Mouse (Mus musculus) olfactory bulb, adult 2 months (tissue): ENCODE results near the gene Armc2. TPM values are rescaled to one million over a fixed set of nuclear protein-coding genes. Genes with fewer than 3 reads are reported as not detected.
"Not testable (repeated sequence)": the region's sequence is repeated elsewhere in the genome, so short reads cannot be mapped to it uniquely, and the experiment has no call there.

Experiments used
- H3K27ac ChIP-seq: fragments of 200-500 bp; 2 replicates; pipeline ENCODE4 v1.5.1; 2012; ENCODE audit warnings: low read depth, low read length; ENCODE audit not compliant: insufficient read depth
- H3K4me1 ChIP-seq: fragments of 200-500 bp; 2 replicates; pipeline ENCODE4 v1.6.1; 2012; ENCODE audit warnings: low read length; ENCODE audit not compliant: control insufficient read depth, insufficient read depth
- H3K4me3 ChIP-seq: fragments of 200-500 bp; 2 replicates; pipeline ENCODE4 v1.5.1; 2012; ENCODE audit warnings: mild to moderate bottlenecking, low read depth, low read length, moderate library complexity; ENCODE audit not compliant: insufficient read depth
- CTCF ChIP-seq: fragments of 200-500 bp; IDR thresholded peaks from 2 replicates; pipeline ENCODE4 v1.5.1; 2012; ENCODE audit warnings: low read depth, mild to moderate bottlenecking, low read length, moderate library complexity; ENCODE audit not compliant: insufficient read depth
- POLR2A ChIP-seq: fragments of 200-500 bp; IDR thresholded peaks from 2 replicates; pipeline ENCODE4 v1.6.1; 2012; ENCODE audit warnings: mild to moderate bottlenecking, low read depth, low read length, moderate library complexity; ENCODE audit not compliant: insufficient read depth
- WGBS: fragments of 180-500 bp; shearing (Covaris S2); methylation state at CpG from one replicate; pipeline ENCODE4 v1.1.7; 2018; 5-methylcytosine and 5-hydroxymethylcytosine counted together
- polyA plus RNA-seq: library from polyadenylated mRNA; stranded (reverse); fragments of >200 nt; gene quantifications from 2 replicates; pipeline ENCODE4 v1.2.4, GENCODE M21; 2012; ENCODE audit warnings: low replicate concordance; ENCODE audit not compliant: missing spikeins, insufficient read depth, insufficient read length

The Armc2 gene
- polyA plus RNA-seq, 1 experiment, result not detected

DNA sequence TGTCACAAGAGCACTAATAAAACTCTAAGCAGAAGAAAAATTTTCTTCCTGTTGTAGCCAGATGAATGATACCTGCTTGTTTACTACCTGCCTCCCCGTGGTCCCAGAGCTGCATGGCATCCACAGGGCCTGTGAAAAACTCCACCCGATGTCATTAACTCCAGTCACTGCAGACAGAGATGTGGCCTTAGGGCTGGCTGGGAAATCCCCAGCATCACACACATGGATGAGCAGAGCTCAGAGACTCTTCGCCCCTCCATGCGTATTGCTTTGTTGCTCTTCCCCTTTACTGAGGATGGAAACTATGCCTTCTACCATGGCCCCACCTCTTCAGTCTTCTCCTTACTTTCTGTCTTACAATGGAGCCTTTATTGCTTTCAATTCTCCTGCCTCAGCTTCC is 55.5 kb downstream of the Armc2 start:
- H3K4me1 ChIP-seq, result no peaks in the 10 kb centered on the region
- H3K27ac ChIP-seq, result no peak overlapping the region
- no peak overlapping the region for H3K4me3 ChIP-seq
- no peak for TF ChIP-seq POLR2A
- no peak for TF ChIP-seq CTCF
- WGBS, result 74% methylated on average over 4 of the region's 4 CpGs

DNA sequence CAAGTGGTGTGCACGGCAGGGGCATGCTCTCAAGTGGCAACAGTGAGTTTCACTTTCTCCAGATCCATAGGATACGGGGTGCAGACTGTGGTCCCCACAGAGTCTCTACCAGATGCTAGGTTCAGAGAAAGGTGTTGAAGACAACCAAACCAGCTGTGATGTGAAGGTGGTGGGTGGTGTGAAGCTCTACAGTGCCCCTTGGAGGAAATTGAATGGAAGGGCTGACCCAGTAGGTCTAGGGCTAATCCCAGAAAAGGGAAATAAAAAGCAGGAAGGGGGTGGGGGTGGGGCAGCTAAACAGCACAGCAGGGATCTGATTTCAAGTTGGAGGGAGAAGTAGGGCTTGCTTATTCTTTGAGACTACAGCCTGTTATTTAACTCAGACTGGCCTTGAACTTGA is 58.4 kb downstream of the Armc2 start:
- Histone ChIP-seq H3K27ac (no peak overlapping the region), H3K4me1 (no peaks in the 10 kb centered on the region), H3K4me3 (no peak overlapping the region)
- whole genome bisulfite sequencing, result 79% methylated on average over 2 of the region's 2 CpGs
- no peak for TF ChIP-seq CTCF
- no peak for TF ChIP-seq POLR2A

DNA sequence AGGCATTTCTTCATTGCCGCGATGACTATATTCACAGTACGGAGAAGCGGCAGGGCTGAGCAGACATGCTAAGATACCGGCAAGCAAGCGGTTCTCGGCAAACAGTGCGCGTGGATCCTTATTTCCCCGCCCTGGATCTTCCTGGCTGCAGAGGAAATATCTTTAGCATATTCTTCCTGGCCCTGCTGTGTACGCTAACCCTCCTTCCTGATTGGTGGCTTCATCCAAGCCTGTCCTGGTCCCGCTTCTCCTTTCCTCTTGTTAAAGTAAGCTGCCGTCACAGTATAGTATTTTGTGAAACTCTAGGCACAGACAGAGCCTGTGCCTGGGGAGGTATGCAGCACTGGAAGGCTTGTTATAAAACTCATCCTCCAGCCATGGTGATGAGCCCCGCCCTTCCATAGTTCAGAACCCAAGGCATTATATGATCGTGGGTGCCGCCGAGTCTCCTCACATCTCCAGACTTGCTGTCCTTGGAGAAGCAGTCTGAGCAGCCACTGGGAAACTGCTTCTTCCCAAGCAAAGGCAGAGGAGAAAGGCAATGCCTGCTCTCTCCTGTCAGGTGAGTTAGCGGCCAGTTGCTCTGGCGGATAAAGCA is 59.5 kb downstream of the Armc2 start:
- TF ChIP-seq POLR2A, result no peak
- TF ChIP-seq CTCF, result no peak
- 94% methylated on average over 19 of the region's 19 CpGs for WGBS
- Histone ChIP-seq H3K27ac (no peak overlapping the region), H3K4me3 (no peak overlapping the region), H3K4me1 (no peaks in the 10 kb centered on the region)

DNA sequence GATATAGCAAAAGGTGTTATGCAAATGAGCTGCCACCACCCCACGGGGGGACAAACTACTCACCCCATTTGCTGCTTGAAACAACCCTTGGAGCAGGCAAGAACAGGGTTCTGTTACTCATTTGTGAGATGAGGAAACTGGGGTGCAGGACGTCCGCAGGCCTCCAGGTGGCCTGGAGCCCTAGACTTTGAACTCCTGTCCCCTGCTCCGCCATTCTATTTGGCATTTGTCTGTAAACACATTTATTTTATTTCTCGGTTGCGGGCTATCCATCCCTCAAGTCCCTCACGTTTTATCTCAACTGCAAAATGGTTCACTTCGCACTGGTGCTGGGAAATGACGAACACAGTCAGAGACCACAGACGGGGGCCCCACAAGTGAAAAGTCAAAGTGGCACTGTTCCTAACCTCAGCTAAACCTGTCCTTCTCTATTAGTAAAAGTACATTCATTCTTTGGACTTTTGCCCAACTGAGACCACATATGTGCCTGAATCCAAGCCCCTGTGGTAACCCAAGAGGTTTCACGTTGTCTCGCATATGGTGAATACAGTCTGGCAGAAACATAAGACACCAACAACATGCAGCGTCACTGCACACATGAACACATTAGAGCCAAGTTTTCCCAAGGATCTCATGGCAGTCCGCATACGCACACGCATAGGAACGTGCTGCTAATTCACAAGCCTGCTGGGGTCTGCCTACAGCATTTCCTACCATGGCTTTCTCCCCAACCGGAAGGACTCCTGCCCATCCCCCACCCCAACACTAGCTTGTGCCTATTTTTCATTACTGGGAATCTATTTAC is 60.6 kb downstream of the Armc2 start:
- Histone ChIP-seq H3K4me3 (no peak overlapping the region), H3K27ac (no peak overlapping the region), H3K4me1 (no peaks in the 10 kb centered on the region)
- no peak for TF ChIP-seq POLR2A
- TF ChIP-seq CTCF, result no peak
- 95% methylated on average over 18 of the region's 18 CpGs for WGBS

DNA sequence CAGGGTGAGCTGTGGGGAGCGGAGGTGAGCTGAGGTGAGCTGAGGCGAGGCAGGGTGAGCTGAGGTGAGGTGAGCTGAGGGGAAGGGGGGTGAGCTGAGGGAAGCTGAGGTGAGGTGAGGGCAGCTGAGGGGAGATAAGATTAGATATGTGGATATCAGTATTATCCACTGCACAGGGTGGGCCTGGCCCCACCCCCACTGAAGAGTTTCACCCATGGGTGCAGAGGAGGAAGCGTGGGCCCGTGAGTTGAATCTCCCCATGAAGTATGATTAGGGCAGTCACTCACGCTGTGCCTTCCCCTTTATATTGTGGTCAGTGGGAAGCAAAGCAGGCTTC is 64.7 kb downstream of the Armc2 start:
- no peak for TF ChIP-seq CTCF
- TF ChIP-seq POLR2A, result no peak
- Histone ChIP-seq H3K4me1 (no peaks in the 10 kb centered on the region), H3K4me3 (no peak overlapping the region), H3K27ac (no peak overlapping the region)
- WGBS, result over 99% methylated on average over 5 of the region's 5 CpGs

- TF ChIP-seq CTCF (no peak), POLR2A (no peak)
- no peak overlapping the region for H3K27ac ChIP-seq
- H3K4me1 ChIP-seq, result no peaks in the 10 kb centered on the region
- H3K4me3 ChIP-seq, result no peak overlapping the region
- 96% methylated on average over 14 of the region's 14 CpGs for WGBS
These were observed 65.3 kb downstream of the Armc2 start for GRCm38 (mm10) chr10:41952850-41953527.

DNA sequence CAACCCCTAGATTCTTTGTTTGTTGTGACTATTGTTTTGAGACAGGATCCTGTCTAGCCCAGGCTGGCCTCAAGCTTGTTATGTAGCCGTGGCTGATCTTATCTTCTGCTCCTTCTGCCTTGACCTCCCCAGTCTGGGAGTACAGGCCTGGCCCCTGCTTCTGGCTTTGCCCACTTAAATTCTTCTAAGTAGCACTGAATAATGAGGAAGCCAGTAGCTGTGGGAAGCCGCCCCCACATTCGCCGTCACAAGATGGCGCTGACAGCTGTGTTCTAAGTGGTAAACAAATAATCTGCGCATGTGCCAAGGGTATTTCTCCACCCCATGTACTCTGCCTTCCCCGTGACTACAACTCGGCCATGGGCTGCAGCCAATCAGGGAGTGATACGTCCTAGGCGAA is 65.9 kb downstream of the Armc2 start:
- H3K4me3 ChIP-seq, H3K4me1 ChIP-seq: not testable (repeated sequence)
- 85% methylated on average over 10 of the region's 10 CpGs for WGBS

GRCm38 (mm10) chr10:41939090-41939489 is 79.2 kb downstream of the Armc2 start:
- WGBS, result 74% methylated on average over 4 of the region's 4 CpGs
- TF ChIP-seq POLR2A, result no peak
- no peak for TF ChIP-seq CTCF
- Histone ChIP-seq H3K27ac (no peak overlapping the region), H3K4me3 (no peak overlapping the region), H3K4me1 (peaks cover 13% of the 10 kb centered on the region)

More for the DNA sequence above, 65.9 kb downstream of the Armc2 start:
- H3K27ac ChIP-seq, result not testable (repeated sequence)

DNA sequence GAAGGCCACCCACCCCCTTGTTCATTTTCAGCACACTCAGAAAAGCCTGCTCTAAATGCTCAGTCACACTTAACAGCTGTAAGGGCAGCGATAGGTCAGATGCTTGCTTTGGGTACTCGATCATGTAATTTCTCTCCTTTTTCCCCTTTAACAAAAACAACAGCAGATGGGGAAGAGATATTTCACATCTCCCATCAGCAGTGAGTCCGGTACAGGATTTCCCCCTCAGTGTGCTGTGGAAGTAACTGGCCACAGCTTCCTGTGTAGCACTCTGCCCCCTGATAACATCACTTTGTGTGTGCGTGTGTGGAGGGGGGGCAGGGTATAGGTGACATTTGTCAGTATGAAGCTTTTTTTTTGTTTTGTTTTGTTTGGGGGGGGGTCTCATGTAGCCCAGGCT is 81.1 kb downstream of the Armc2 start:
- Histone ChIP-seq H3K4me1 (peaks cover 14% of the 10 kb centered on the region), H3K4me3 (no peak overlapping the region), H3K27ac (no peak overlapping the region)
- TF ChIP-seq CTCF, result no peak
- no peak for TF ChIP-seq POLR2A
- 75% methylated on average over 4 of the region's 4 CpGs for WGBS

- Histone ChIP-seq H3K4me3 (no peak overlapping the region), H3K4me1 (peaks cover 17% of the 10 kb centered on the region), H3K27ac (no peak overlapping the region)
- 41% methylated on average over 4 of the region's 4 CpGs for WGBS
- TF ChIP-seq CTCF (no peak), POLR2A (no peak)
These were observed 82.1 kb downstream of the Armc2 start for GRCm38 (mm10) chr10:41936100-41936499.
